Mouse (Mus musculus) gastrocnemius, adult 8-10 months (tissue): ENCODE measurements around the gene Bag3. TPM values are rescaled to one million over a fixed set of nuclear protein-coding genes. Genes with fewer than 3 reads are reported as not detected.
A peak's percentile ranks its signal among the peaks of the same experiment; 100 is the strongest.

ENCODE experiments used
- DNase-seq, 2 experiments: peaks; one replicate each; pipeline ENCODE4 v3.0.0; 2022; ENCODE audit warnings: low spot score in 2 of 2
- total RNA-seq, 4 experiments: library from RNA; stranded (reverse); gene quantifications; 2 replicates each; pipeline ENCODE4 v1.2.4; 2022

Gene Bag3
- total RNA-seq: 100 to 1,000 TPM; 114 to 137 (median 118) TPM

DNA sequence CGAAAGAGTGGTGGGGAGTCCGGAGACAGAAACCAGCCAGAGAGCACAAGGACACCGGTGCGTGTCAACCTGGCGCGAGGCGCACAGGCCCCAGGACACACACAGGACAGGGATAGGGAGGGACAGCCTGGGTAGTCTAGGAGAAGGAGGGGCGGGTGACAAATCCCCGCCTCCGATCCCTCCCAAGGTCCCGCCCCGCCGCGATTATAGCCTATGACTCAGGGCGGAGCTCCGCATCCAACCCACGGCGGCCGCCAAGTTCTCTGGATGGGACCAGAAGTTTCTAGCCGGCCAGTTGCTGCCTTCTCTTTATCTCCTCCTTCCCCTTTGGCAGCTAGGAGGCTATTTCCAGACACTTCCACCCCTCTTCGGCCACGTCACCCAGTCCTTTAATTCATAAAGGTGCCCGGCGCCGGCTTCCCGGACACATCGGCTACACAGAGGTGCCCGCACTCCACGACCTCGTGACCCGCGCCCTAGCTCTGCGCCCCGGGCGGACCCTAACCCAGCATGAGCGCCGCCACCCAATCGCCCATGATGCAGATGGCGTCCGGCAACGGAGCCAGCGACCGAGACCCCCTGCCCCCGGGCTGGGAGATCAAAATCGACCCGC lies at the start of gene Bag3:
Gene Bag3, plus strand, starts transcription at position 268 of the 613 bp plus-strand sequence.
- peak; percentile 98 to 99 for DNase-seq

DNA sequence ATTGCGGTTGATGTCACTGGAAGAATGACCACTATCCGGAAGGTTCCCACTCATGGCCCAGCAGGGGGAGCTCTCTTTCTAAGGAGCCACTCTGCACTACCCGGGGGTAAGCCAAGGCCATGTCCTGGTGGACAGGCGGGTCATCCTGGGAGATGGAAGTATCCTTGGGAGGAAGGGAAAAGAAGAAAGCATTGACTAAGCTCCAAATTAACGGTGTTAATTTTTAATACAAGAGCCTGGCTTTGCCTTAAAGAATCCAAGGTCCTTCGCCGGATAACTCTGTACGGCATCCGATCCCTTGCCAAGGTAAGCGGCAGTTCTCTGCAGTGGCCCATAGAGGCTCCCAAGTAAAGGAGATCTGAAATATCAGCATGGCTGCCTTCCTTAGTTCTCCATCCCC lies 49.1 kb upstream of the Bag3 start:
- DNase-seq: peak; percentile 66 to 67

DNA sequence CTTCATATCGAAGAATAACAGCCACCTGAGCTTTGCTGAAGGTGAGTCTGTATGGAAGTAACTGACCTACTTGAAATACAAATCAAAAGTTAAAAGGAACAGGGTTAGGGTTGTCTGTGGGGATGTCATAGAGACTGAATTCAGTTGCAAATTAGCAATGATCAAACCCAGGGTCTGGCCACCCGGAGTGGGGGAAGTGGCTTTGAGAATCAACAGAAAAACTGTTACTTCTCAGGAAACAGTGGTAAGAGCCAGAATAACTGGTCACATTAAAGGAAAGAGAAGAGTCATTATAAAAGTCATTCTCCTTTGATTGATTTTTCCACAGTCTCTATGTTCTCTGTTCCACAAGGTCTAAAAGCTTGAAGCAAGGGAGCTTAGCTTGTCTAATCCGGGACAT lies 34.4 kb upstream of the Bag3 start:
- DNase-seq: no peak

DNA sequence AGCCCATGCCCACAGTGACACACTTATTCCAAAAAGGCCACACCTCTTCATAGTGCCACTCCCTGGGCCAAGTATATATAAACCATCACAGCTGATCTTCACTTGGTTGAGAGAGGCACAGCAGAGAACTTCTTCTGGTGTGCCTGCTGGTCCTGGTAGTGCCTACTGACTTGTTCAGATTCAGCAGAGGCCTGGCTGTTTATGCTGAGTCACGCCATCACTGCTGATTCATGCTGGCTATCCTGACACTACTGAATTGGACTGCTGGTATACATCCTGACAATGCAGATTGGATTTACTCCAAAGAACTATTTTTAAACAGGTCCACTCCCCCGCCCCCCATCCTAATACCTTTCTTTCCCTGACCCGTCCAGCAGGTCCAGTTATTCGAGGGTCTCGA lies 28.9 kb upstream of the Bag3 start:
- DNase-seq: no peak

DNA sequence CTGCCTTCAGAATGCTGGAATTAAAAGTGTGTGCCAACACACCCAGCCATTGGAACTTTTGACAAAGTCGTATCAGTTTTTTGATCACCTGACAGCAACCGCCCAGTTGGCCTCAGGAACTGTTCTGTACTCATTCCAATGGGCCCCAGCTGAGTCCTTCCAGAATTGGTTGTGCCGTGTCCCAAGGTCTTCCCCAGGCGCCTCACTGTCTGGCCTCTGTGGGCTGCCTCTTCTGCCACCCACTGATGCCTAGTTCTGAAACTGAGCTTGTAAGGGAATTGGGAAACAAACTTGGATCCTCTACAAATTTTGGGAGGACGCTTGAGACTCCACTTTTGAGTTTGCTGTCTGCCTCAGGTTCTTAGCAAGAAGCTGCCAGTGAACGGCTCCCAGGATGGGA lies 23.6 kb upstream of the Bag3 start:
- DNase-seq: no peak

DNA sequence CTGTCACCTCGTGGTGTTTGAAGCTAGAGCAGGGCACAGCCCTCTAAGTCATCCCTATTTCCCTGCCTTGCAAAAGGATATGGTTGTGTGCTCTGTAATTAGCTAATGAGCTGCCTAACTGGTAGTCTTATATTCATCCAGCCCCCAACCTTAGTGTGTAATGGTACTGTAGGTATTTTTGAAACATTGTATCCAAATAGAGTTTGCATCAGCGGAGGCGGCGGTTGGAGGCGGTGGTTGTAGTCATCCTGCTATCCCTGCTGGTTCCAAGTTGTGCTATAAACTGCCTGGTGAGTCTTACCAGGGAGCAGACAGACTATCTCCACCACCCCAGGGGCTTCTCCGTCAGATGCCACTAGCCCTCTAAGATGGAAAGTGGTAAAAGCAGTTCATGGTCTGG lies 19.3 kb upstream of the Bag3 start:
- DNase-seq: no peak

DNA sequence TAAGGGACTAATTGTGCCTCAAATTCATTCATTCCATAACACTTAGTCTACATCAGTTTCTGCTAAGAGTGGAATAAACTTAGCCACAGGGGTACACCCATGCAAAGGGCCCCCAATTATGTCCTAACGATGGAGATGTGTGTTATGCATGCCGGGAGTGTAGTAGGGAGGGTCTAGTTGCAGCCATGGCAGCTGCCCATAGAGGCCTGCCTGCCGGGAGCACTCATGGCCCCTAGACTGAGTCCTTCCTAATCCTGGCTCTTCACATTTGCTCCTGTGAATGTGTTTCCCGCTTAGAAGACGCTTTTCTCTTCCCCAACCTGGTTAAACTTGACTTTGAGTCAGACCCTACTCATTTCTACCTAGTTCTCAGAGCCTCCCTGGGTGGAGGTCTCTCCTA lies 11.5 kb upstream of the Bag3 start:
- no peak for DNase-seq

DNA sequence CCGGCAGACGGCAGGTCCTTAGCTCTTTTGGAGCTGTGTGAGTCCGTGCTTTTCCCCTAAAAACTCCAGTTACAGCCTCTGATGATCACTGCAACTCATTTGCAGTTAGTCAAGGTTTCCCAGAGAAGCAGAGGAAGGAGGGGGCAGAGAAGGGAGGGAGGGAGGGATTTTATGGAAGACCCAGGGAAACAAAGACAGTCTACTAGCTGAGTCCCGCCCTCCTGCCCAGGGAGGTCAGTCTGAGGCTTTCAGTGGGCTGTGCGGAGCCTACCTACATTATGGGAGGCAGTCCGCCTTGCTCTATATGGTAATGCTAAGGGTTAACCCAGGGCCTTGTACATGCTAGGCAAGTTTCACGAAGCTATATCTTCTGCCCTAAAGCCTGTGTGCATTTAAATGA lies 9.9 kb upstream of the Bag3 start:
- DNase-seq: no peak

DNA sequence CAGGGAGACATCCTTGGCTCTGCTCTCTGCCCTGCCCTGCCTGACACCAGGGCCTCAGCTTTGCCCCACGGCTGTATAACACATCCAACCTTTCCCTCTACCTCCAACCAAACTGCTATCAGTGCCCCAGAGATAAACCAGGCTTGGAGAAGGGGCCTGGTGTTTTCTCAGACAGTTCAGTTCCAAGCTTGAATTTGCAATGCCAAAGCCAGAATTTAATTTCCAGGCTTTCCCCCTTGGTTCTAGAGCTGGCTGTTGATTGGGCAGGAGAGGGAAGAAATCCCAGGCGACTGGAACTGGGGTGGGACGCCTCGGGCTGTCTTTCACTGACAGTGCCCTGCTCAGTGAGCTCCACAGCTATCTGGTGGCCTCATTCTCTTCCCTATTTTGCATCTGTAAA lies 9.1 kb upstream of the Bag3 start:
- no peak for DNase-seq

DNA sequence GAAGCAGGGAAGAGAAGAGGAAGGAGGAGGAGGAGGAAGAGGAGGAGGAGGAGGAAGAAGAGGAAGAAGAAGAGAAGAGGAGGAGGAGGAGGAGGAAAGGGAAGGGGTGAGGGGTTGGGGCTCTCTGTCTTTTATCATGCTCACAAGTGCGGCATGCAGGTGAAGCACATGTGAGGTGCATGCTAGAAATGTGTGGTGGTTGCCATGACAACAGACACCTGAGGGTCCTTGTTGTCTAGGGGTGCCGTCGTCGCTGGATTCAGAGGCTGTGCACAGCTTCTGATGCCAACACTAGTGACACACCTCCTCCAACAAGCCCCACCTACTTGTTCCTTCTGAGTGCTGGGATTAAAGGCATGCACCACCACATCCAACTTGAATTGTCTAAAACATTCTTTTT lies 7.1 kb upstream of the Bag3 start:
- DNase-seq: no peak

DNA sequence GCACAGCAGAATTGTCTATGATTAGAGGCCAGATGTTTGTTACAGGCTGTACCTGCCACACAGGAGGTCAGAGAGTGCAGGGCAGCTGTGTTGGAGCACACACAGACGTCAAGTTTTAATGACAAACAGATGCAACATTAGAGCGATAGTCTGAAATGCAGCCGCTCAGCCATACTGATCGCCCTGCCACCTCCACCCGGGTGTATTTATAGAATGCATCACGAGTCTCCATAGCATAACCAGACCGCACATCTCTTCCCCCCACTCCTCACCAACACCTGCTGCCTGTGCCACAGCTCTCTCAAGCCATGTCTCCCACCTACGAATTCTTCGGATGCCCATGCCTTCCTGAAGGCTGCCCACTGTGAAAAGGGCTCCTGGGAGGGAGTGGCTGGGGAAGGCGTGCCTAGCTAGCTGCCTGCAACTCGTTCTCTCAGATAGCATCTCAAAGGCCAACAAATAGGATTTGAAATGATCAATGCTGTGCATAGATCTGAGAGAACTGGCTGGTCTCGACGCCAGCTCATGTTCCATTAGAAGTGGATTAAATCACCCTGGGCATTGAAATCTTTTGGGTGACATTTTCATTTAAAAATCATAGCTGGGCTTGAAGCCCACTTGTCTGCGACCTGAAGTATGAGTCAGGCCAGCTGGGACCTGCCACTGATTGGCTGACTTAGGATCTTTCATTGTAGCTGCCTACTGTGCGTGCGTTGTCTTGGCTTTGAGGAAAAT lies 3.9 kb upstream of the Bag3 start:
- no peak for DNase-seq

DNA sequence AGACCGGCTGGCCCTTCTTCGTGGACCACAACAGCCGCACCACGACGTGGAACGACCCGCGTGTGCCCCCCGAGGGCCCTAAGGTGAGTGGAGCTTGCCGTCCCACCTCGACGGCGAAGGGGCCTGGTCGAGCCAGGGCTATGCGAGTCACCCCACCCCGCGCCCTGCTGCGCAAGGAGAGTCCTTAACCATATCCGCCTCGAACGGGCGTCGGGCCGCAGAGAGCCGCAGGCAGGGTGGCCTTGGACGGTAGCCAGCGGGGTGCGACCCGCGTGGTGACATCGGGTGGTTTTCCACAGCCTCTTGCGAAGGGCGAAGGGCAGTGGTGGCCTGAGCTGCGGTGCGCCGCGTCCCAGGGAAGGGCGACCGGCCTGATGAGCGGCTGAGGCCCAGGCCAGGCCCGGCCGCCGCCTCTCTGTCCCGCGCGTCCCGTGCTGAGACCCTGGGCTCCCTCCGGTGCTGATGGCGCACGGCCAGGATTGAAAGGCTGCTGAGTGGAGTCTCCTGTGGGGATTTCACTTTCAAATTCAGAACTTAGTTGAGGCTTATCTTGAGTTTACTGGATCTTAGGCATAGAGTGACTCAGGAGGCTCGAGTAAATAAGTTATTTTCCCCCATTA lies 656 bp downstream of the Bag3 start:
- peak; percentile 67 to 71 for DNase-seq

DNA sequence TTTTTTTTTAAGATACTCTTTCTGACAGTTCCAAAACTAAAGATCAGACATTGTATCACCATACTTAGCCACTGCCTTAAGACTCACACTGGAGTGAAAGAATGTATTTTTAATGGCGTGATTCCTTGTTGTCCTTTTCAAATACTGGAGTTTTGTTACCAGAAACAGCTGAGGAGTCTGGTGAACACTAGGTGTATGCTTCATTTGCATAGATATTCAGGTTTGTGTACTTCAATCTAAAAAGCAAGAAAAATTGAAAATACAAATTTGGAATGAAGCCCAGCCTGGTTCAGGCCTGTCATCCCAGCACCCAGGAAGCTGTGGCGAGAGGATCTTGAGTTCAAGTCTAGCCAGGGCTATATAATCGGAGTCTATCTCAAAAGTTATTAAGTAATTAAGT lies 1.2 kb downstream of the Bag3 start:
- DNase-seq: no peak

DNA sequence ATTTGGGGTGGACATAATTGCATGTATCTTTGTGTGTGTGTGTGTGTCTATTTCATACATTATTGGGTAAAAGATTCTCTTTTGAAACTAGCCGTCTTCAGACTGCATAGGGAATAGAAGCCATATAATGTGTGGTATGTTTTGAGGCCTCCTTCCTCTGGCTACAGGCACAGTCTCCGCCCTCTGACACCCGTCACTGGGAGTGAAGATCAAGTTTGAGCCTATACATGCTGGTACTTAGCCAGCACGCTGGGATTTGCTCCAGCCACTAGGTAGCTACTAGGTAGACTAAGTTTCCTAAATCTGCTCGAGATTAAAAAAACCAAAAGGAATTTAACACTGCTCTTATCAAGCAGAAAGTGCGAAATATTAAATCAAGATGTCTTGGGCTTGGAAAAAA lies 3.2 kb downstream of the Bag3 start:
- no peak for DNase-seq

DNA sequence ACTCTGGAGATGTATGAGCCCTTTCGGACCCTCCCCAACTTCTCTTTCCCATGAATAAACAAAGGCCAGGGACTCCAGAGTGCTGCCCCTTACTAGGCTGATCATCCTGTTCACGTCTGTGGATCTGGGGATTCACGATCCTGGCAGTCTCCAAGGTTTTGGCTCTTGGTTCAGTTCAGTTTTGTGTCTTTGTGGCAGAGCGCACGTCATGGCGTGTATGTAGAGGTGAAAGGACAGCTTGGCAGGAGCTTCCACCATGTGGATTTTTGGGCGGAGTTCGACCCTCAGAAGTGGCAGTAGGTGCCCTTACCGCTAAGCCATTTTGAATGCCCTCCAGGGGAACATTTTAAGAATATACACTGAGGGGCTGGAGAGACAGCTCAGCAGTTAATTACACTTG lies 5.2 kb downstream of the Bag3 start:
- no peak for DNase-seq

DNA sequence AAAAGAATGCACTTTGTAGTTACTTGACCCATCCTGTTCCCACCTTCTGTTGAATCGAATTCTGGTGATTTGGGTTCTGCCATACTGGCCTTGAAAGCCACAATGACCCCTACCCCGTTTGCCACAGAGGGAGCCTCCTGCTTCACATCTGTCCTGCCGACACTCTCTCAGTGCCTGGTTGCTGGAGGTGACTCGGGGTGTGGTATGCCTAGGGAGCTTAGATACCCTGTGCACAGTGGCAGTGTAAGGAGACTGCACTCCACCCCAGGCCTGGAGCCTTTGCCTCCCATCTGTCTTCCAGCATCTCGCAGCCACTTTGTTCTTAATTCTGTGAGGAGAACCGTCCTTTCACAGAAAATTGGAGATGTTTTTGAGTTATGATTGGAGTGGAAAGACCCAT lies 5.7 kb downstream of the Bag3 start:
- no peak for DNase-seq

DNA sequence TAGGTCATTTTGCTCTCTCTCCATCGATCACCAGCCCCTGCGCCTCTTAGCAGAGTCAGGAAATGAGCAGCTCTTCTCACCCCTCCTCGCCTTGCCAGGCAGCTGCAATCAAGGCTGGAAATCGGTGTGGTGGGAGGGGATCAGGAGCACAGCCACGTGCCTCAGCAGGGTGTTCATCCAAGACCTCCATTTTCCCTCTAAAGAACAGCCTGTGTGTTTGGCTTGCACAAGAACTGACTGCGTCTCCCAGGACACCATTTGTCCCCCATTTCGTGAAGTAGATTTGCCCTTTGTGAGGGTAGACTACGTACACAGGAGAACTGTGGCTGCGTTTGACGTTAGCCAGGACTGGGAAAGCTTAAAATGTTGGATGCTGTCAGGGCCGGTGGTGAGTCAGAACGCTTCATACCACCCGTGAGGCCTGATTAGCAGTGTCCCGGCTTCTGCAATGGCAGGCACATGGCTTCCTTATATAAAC lies 6.2 kb downstream of the Bag3 start:
- peak; percentile 41 to 45 for DNase-seq

DNA sequence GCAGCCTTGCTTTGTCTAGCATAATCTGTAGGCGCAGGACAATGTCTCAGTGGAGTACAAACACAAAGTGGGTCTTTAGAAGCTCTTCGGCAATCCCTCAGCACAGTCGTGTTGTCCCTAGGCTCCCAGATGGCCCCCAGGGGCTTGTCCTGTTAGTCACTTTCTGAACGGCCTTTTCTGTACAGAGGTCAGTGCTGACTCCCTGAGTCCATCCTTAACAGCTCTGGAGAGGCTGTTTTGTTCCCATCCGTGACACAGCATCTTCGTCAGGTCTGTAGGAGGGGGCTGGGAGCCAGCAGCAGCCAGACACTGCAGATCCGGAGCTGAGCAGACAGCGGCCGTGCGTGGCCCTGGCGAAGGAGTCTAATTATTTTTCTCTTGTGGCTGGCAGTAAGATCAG lies 7.6 kb downstream of the Bag3 start:
- DNase-seq: no peak

DNA sequence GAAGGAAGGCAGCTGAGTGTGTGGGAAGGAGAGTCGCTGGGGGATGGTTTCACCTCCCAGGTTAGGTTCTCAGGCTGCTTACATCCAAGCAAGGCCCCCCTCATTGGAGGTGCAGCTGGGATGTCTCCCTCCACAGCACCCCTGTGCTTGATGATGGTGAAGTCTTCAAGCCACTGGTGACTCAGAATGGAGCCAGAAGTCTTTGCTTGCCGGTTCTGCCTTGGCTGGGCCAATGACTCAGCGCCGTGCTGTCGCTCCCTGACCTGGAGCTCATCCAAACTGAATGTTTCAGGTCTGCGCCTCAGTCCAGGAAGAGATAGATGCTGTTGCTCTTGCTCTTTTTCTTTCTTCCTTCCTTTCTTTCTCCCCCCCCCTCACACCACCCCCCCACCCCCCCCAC lies 8.5 kb downstream of the Bag3 start:
- DNase-seq: peak; percentile 37 to 42

DNA sequence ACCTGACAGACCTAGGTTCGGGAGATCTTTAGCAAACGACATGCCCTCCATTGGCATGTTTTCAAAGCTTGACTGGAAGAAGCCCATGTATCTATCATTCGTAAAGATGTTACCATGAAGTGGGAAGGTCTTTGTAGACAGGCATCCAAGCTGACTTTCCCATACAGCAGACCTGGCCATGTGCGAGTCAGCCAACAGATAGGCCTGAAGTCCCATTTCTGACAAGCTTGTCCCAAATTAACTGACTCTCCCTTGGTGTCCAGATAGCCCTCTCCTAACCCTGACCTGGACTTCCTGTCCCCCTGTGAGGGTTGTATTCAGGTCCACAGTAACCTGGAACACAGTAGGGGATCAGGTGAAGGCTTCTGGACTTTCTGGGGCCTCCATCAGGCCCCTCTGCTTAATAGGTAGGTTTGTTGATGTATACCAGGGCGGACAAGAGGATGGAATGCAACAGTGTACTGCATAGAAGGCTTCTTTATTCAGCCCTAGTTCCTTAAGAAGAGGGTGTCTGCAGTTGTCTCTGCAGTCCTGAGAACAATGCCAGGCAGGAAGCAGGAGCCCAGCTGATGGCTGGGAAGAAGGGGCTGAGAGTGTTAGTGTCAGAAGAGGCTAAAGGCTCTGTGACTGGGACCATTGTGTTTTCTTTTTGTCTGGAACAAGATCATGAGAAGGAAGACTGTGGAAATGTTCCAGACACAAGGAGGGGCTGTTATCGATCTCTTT lies 9.2 kb downstream of the Bag3 start:
- DNase-seq: no peak

DNA sequence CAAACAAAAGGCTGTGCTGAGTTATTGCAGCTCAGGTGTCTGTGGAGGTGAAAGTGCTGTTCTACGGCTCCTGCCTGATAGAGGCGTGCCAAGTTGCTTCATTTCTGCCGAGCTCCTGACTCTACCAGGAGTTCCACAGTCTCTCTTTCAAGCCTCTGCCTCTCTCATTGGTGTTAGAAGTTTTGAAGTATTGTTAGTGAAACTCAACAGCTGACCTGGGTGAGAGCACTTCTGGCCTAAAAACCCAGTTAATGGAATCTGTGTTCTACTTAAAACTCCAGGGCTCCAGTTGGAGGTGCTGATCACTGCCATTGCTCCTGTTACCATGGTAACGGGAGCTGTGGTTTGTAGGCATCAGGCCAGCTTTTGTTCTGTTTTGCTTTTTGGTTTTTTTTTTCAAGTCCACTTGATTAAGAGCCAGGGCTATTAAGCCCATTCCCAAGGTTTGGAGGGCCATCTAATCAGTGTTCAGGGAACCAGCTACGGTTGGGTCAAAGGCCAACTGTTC lies 11.6 kb downstream of the Bag3 start:
- DNase-seq: no peak

DNA sequence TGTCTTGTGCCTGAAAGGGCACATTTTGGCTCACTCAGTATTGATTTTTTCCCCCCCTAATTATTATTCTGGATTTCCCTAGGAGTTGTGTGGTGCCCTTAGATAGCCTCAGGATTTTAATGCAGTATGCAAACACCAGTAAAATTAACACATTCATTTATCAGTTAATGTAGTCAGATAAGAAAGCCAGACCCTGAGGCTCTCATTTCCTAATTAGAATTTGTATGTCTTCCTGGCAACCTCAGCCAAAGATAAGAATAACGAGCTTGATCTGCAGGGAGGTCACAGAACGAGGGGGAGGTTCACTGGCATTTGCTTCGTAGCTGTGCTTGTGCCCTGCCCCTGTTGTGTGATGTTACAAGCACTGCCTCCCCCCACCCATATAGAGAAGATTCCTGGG lies 12.7 kb downstream of the Bag3 start:
- no peak for DNase-seq
